Mouse (Mus musculus) heart, adult 2 months (tissue): ENCODE results near the gene Arid1a. TPM values are rescaled to one million over a fixed set of nuclear protein-coding genes. Genes with fewer than 3 reads are reported as not detected.

Source experiments
- DNase-seq, 2 experiments: peaks; one replicate each; pipeline ENCODE4 v3.0.0; 2021
- H3K27ac ChIP-seq: fragments of 200-600 bp; 2 replicates; pipeline ENCODE4 v1.8.1; 2022
- H3K27me3 ChIP-seq: fragments of 200-500 bp; 2 replicates; pipeline ENCODE4 v1.6.1; 2012; ENCODE audit warnings: mild to moderate bottlenecking, low read length, inconsistent platforms, mixed read lengths; ENCODE audit not compliant: control insufficient read depth, insufficient read depth
- H3K36me3 ChIP-seq: fragments of 200-500 bp; 2 replicates; pipeline ENCODE4 v1.6.1; 2012; ENCODE audit warnings: low read length, inconsistent platforms; ENCODE audit not compliant: control insufficient read depth, insufficient read depth
- H3K4me1 ChIP-seq: fragments of 200-500 bp; 2 replicates; pipeline ENCODE4 v1.6.1; 2011; ENCODE audit warnings: low read length; ENCODE audit not compliant: control insufficient read depth, insufficient read depth
- H3K4me3 ChIP-seq: fragments of 200-600 bp; 2 replicates; pipeline ENCODE4 v1.8.1; 2022
- H3K79me2 ChIP-seq: fragments of 200-500 bp; replicated peaks from 2 replicates; pipeline ENCODE4 v1.6.1; 2012; ENCODE audit warnings: mild to moderate bottlenecking, inconsistent platforms, low read length, moderate library complexity, mixed read lengths; ENCODE audit not compliant: control insufficient read depth, insufficient read depth
- H3K9ac ChIP-seq: fragments of 200-500 bp; 2 replicates; pipeline ENCODE4 v1.6.1; 2012; ENCODE audit warnings: low read depth, mild to moderate bottlenecking, control low read depth, inconsistent platforms, low read length, mixed read lengths
- CTCF ChIP-seq: fragments of 200-600 bp; IDR thresholded peaks from 2 replicates; pipeline ENCODE4 v1.8.1; 2022; ENCODE audit warnings: antibody characterized with exemption, mild to moderate bottlenecking, moderate library complexity
- EP300 ChIP-seq: fragments of 200-500 bp; IDR thresholded peaks from 2 replicates; pipeline ENCODE4 v1.6.1; 2011; ENCODE audit warnings: low read depth, low read length, control low read depth; ENCODE audit not compliant: insufficient read depth
- POLR2A ChIP-seq: fragments of 200-500 bp; IDR thresholded peaks from 2 replicates; pipeline ENCODE4 v1.6.1; 2011; ENCODE audit warnings: mild to moderate bottlenecking, low read depth, low read length, control low read depth; ENCODE audit not compliant: insufficient read depth
- WGBS: fragments of 180-500 bp; shearing (Covaris S2); methylation state at CpG from one replicate; pipeline ENCODE4 v1.1.7; 2018; 5-methylcytosine and 5-hydroxymethylcytosine counted together
- intact Hi-C: fragments of 180-260 bp; cut with DNase I; formaldehyde crosslinking; loops from one replicate; pipeline ENCODE4 v1.15.1; 2025
- polyA plus RNA-seq: library from polyadenylated mRNA; depleted of rRNA; stranded (reverse); fragments of >200 nt; gene quantifications from 2 replicates; pipeline ENCODE4 v1.2.3, GENCODE M21; 2012
- total RNA-seq, 2 experiments: library from RNA; stranded (reverse); gene quantifications; 2 replicates each; pipeline ENCODE4 v1.2.3; 2021

Arid1a gene
- total and polyA plus RNA-seq, 3 experiments, result 27.8 to 38.0 (median 34.2) TPM

- Histone ChIP-seq H3K27me3 (no peaks in the 10 kb centered on the region), H3K79me2 (peaks cover 7% of the 10 kb centered on the region), H3K36me3 (peaks cover 5% of the 10 kb centered on the region; the same call in 1 of the 2 replicates), H3K27ac (peak overlapping the region; percentile 98), H3K4me1 (peaks cover 12% of the 10 kb centered on the region), H3K4me3 (peak overlapping the region; percentile 81), H3K9ac (peak overlapping the region; percentile 77)
- no peak for TF ChIP-seq CTCF
- TF ChIP-seq EP300, result no peak
- no peak for TF ChIP-seq POLR2A
- intact Hi-C loops, result loop anchor here (1.0 kb wide), 1 partner anchor 58 kb away; no protein-coding TSS in a partner anchor
- WGBS, result 57% methylated on average over 10 of the region's 10 CpGs
- DNase-seq, result no peak
Measured at GRCm38 (mm10) chr4:133754871-133755765, 1.5 kb downstream of the Arid1a start.

DNA sequence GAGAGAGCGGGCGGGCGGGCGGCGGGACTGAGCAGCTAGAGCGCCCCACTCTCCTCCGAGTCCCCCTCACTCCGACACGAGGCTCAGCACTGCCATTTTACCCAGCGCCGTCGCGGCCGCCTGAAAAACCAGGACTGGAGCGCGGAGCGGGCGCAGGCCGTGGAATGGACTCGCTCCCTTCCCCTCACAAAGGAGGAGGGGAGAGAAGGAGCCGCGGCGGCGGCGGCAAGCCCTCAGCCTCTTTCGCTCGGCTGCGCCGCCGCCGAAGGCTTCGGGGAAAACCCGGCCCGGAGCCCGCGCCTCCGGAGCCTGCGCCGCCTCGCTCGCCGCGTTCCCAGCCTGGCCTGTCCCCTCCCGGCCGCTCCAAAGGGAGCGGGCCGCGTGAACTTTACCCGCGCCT is 2.3 kb downstream of the Arid1a start:
- H3K9ac ChIP-seq, result peak overlapping the region; percentile 98
- peaks cover 10% of the 10 kb centered on the region; the same call in 1 of the 2 replicates for H3K36me3 ChIP-seq
- intact Hi-C loops, result loop anchor here (1.0 kb wide), 1 partner anchor 59 kb away; no protein-coding TSS in a partner anchor
- TF ChIP-seq POLR2A, result peak; percentile 58
- TF ChIP-seq CTCF, result peak; percentile 44
- TF ChIP-seq EP300, result peak; percentile 91
- H3K4me1 ChIP-seq, result peaks cover 12% of the 10 kb centered on the region
- H3K4me3 ChIP-seq, result peak overlapping the region; percentile 81
- no peaks in the 10 kb centered on the region for H3K27me3 ChIP-seq
- peak overlapping the region; percentile 98 for H3K27ac ChIP-seq
- peaks cover 9% of the 10 kb centered on the region for H3K79me2 ChIP-seq
- WGBS, result under 1% methylated on average over 39 of the region's 50 CpGs
- DNase-seq, result peak; percentile 99 to 100

- Histone ChIP-seq H3K4me1 (peaks cover 13% of the 10 kb centered on the region), H3K79me2 (peaks cover 12% of the 10 kb centered on the region), H3K27me3 (no peaks in the 10 kb centered on the region), H3K36me3 (peaks cover 10% of the 10 kb centered on the region; the same call in 1 of the 2 replicates), H3K27ac (peak overlapping the region; percentile 98), H3K4me3 (peak overlapping the region; percentile 81), H3K9ac (peak overlapping the region; percentile 99)
- intact Hi-C loops, result loop anchor here (1.0 kb wide), 1 partner anchor 60 kb away; no protein-coding TSS in a partner anchor
- WGBS, result 2% methylated on average over 28 of the region's 99 CpGs
- TF ChIP-seq CTCF (no peak), EP300 (no peak), POLR2A (no peak; the same call in 1 of the 2 replicates)
- DNase-seq, result peak; percentile 82 to 86
Measured at GRCm38 (mm10) chr4:133753375-133754190, 3.0 kb downstream of the Arid1a start.

DNA sequence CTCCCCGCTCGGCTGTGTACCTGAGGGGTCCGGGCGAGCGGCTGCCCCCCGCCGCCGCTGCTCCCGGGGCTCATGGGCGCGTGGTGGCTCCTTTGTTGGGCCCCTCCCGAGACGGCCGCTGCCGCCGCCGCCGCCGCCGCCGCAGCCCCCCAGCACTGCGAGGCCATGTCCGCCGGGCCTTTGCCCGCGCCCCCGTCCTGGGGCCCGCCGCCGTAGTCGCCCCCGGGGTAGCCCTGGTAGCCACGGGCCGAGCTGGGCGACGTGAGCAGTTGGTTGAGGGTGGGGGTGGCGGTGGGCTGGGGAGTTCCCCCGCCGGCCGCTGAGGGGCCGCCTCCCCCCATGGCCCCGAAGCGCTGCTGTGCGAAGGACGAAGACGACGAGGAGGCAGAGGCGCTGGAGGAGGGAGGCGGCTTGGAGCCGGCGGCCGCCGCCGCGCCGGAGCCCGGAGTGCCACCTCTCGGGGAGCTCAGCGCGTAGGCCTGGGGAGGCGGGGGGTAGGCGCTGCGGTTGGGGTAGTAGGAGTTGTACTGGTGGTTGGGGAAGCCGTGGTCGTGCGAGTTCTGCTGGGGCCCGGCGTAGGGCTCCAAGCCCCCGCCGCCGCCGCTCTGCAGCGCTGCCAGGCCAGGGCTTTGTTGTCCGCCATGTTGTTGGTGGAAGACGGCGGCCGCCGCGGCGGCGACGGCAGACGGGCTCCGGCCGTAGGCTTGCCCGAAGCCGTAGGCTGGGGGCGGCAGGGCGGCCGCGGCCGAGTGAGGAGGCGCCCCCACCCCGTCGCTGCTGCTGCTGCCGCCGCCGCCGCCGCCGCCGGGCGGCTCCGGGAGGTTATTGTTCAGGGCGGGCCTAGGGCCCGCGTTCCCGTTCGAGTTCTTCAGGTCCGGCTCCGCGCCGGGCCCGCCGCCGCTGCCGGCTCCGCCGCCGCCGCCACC is 3.9 kb downstream of the Arid1a start:
- peaks cover 15% of the 10 kb centered on the region for H3K4me1 ChIP-seq
- intact Hi-C loops, result no loop called here
- peak overlapping the region; percentile 81 for H3K4me3 ChIP-seq
- no peak for TF ChIP-seq CTCF
- TF ChIP-seq EP300, result no peak
- no peak for TF ChIP-seq POLR2A
- H3K27me3 ChIP-seq, result no peaks in the 10 kb centered on the region
- peak overlapping the region; percentile 99 for H3K9ac ChIP-seq
- H3K36me3 ChIP-seq, result peaks cover 14% of the 10 kb centered on the region
- WGBS, result under 1% methylated on average over 113 of the region's 121 CpGs
- peaks cover 12% of the 10 kb centered on the region for H3K79me2 ChIP-seq
- DNase-seq, result peak; percentile 62 to 74
- H3K27ac ChIP-seq, result peak overlapping the region; percentile 98
